Mouse (Mus musculus): Measurements from ENCODE around the gene Cyp2s1. TPM values are rescaled to one million over a fixed set of nuclear protein-coding genes. Genes with fewer than 3 reads are reported as not detected.
A peak's percentile ranks its signal among the peaks of the same experiment; 100 is the strongest.

The Cyp2s1 gene
- polyA plus RNA-seq, 1 experiment from 2014 or later = 2.2 TPM

GRCm38 (mm10) chr7:25815571-25815970 lies 1.1 kb downstream of the Cyp2s1 start:
- H3K36me3 ChIP-seq (replicated peaks; ENCODE audit: control insufficient read depth, insufficient read depth) = no peaks in the 10 kb centered on the region
- peak overlapping the region; percentile 63; the same call in 1 of the 2 replicates for H3K9ac ChIP-seq
- peak overlapping the region; percentile 83 for H3K4me2 ChIP-seq (replicated peaks)
- peak overlapping the region; percentile 44 for H3K4me3 ChIP-seq (replicated peaks; ENCODE audit: low read length)
- 23% methylated on average over 7 of the region's 7 CpGs for WGBS
- no peak for ATAC-seq (ENCODE audit: low FRiP score)
- no peak for DNase-seq (ENCODE audit: low spot score)
- no peaks in the 10 kb centered on the region for H3K9me3 ChIP-seq (ENCODE audit: control insufficient read depth, low read length)
- H3K27me3 ChIP-seq (ENCODE audit: control insufficient read depth, insufficient read depth, low read length) = peaks cover 9% of the 10 kb centered on the region; the same call in 1 of the 2 replicates
- peaks cover 7% of the 10 kb centered on the region; the same call in 1 of the 2 replicates for H3K4me1 ChIP-seq (replicated peaks; ENCODE audit: control insufficient read depth, insufficient read depth, low read length)
- H3K27ac ChIP-seq = no peak overlapping the region

GRCm38 (mm10) chr7:25814711-25815110 lies 2.0 kb downstream of the Cyp2s1 start:
- ATAC-seq (ENCODE audit: low FRiP score) (no peak), DNase-seq (ENCODE audit: low spot score) (no peak)
- Histone ChIP-seq H3K27me3 (ENCODE audit: control insufficient read depth, insufficient read depth, low read length) (peaks cover 9% of the 10 kb centered on the region; the same call in 1 of the 2 replicates), H3K36me3 (replicated peaks; ENCODE audit: control insufficient read depth, insufficient read depth) (no peaks in the 10 kb centered on the region), H3K27ac (no peak overlapping the region), H3K4me1 (replicated peaks; ENCODE audit: control insufficient read depth, insufficient read depth, low read length) (peaks cover 7% of the 10 kb centered on the region; the same call in 1 of the 2 replicates), H3K9ac (no peak overlapping the region), H3K9me3 (ENCODE audit: control insufficient read depth, low read length) (no peaks in the 10 kb centered on the region), H3K4me3 (replicated peaks; ENCODE audit: low read length) (no peak overlapping the region), H3K4me2 (replicated peaks) (no peak overlapping the region)
- 90% methylated on average over 9 of the region's 9 CpGs for WGBS

GRCm38 (mm10) chr7:25812195-25812594 lies 4.5 kb downstream of the Cyp2s1 start:
- peaks cover 7% of the 10 kb centered on the region; the same call in 1 of the 2 replicates for H3K4me1 ChIP-seq (replicated peaks; ENCODE audit: control insufficient read depth, insufficient read depth, low read length)
- no peaks in the 10 kb centered on the region for H3K36me3 ChIP-seq (replicated peaks; ENCODE audit: control insufficient read depth, insufficient read depth)
- no peak for DNase-seq (ENCODE audit: low spot score)
- no peak for ATAC-seq (ENCODE audit: low FRiP score)
- WGBS = 67% methylated on average over 1 of the region's 1 CpGs
- H3K4me2 ChIP-seq (replicated peaks) = no peak overlapping the region
- peaks cover 9% of the 10 kb centered on the region; the same call in 1 of the 2 replicates for H3K27me3 ChIP-seq (ENCODE audit: control insufficient read depth, insufficient read depth, low read length)
- H3K4me3 ChIP-seq (replicated peaks; ENCODE audit: low read length) = no peak overlapping the region
- no peak overlapping the region for H3K27ac ChIP-seq
- no peak overlapping the region for H3K9ac ChIP-seq
- no peaks in the 10 kb centered on the region for H3K9me3 ChIP-seq (ENCODE audit: control insufficient read depth, low read length)

GRCm38 (mm10) chr7:25811716-25812115 lies 5.0 kb downstream of the Cyp2s1 start:
- H3K4me2 ChIP-seq (replicated peaks) = no peak overlapping the region
- DNase-seq (ENCODE audit: low spot score) (no peak), ATAC-seq (ENCODE audit: low FRiP score) (no peak)
- no peak overlapping the region for H3K27ac ChIP-seq
- WGBS = 65% methylated on average over 2 of the region's 2 CpGs
- H3K4me1 ChIP-seq (replicated peaks; ENCODE audit: control insufficient read depth, insufficient read depth, low read length) = peaks cover 7% of the 10 kb centered on the region; the same call in 1 of the 2 replicates
- H3K36me3 ChIP-seq (replicated peaks; ENCODE audit: control insufficient read depth, insufficient read depth) = no peaks in the 10 kb centered on the region
- no peak overlapping the region for H3K4me3 ChIP-seq (replicated peaks; ENCODE audit: low read length)
- H3K27me3 ChIP-seq (ENCODE audit: control insufficient read depth, insufficient read depth, low read length) = peaks cover 9% of the 10 kb centered on the region; the same call in 1 of the 2 replicates
- H3K9ac ChIP-seq = no peak overlapping the region
- no peaks in the 10 kb centered on the region for H3K9me3 ChIP-seq (ENCODE audit: control insufficient read depth, low read length)

- ATAC-seq (ENCODE audit: low FRiP score) = peak; percentile 67
- Histone ChIP-seq H3K9me3 (ENCODE audit: control insufficient read depth, low read length) (no peaks in the 10 kb centered on the region), H3K4me3 (replicated peaks; ENCODE audit: low read length) (no peak overlapping the region), H3K4me1 (replicated peaks; ENCODE audit: control insufficient read depth, insufficient read depth, low read length) (no peaks in the 10 kb centered on the region), H3K27ac (no peak overlapping the region), H3K27me3 (ENCODE audit: control insufficient read depth, insufficient read depth, low read length) (no peaks in the 10 kb centered on the region), H3K36me3 (replicated peaks; ENCODE audit: control insufficient read depth, insufficient read depth) (no peaks in the 10 kb centered on the region), H3K9ac (0 out of 2 replicates have a peak overlapping the region, but pooled peaks have one; percentile 35), H3K4me2 (replicated peaks) (peak overlapping the region; percentile 38)
- DNase-seq (ENCODE audit: low spot score) = peak; percentile 84
- 22% methylated on average over 21 of the region's 21 CpGs for WGBS
Measured at GRCm38 (mm10) chr7:25805631-25806343, 10.9 kb downstream of the Cyp2s1 start.

GRCm38 (mm10) chr7:25804792-25805191 lies 11.9 kb downstream of the Cyp2s1 start:
- no peaks in the 10 kb centered on the region for H3K36me3 ChIP-seq (replicated peaks; ENCODE audit: control insufficient read depth, insufficient read depth)
- no peak overlapping the region for H3K4me2 ChIP-seq (replicated peaks)
- H3K4me1 ChIP-seq (replicated peaks; ENCODE audit: control insufficient read depth, insufficient read depth, low read length) = no peaks in the 10 kb centered on the region
- H3K4me3 ChIP-seq (replicated peaks; ENCODE audit: low read length) = no peak overlapping the region
- no peak overlapping the region for H3K9ac ChIP-seq
- 78% methylated on average over 4 of the region's 4 CpGs for WGBS
- no peak overlapping the region for H3K27ac ChIP-seq
- H3K27me3 ChIP-seq (ENCODE audit: control insufficient read depth, insufficient read depth, low read length) = no peaks in the 10 kb centered on the region
- no peaks in the 10 kb centered on the region for H3K9me3 ChIP-seq (ENCODE audit: control insufficient read depth, low read length)
- no peak for DNase-seq (ENCODE audit: low spot score)
- no peak for ATAC-seq (ENCODE audit: low FRiP score)

- no peak overlapping the region for H3K27ac ChIP-seq
- no peak for ATAC-seq (ENCODE audit: low FRiP score)
- 83% methylated on average over 13 of the region's 13 CpGs for WGBS
- H3K36me3 ChIP-seq (replicated peaks; ENCODE audit: control insufficient read depth, insufficient read depth) = no peaks in the 10 kb centered on the region
- no peaks in the 10 kb centered on the region for H3K9me3 ChIP-seq (ENCODE audit: control insufficient read depth, low read length)
- no peak overlapping the region for H3K9ac ChIP-seq
- no peaks in the 10 kb centered on the region for H3K27me3 ChIP-seq (ENCODE audit: control insufficient read depth, insufficient read depth, low read length)
- no peak overlapping the region for H3K4me3 ChIP-seq (replicated peaks; ENCODE audit: low read length)
- DNase-seq (ENCODE audit: low spot score) = no peak
- H3K4me2 ChIP-seq (replicated peaks) = no peak overlapping the region
- H3K4me1 ChIP-seq (replicated peaks; ENCODE audit: control insufficient read depth, insufficient read depth, low read length) = no peaks in the 10 kb centered on the region
Measured at GRCm38 (mm10) chr7:25803460-25803859, 13.3 kb downstream of the Cyp2s1 start.

GRCm38 (mm10) chr7:25802241-25803125 lies 14.2 kb downstream of the Cyp2s1 start:
- 31% methylated on average over 24 of the region's 24 CpGs for WGBS
- DNase-seq (ENCODE audit: low spot score) = no peak

GRCm38 (mm10) chr7:25801031-25801430 lies 15.7 kb downstream of the Cyp2s1 start:
- no peaks in the 10 kb centered on the region for H3K27me3 ChIP-seq (ENCODE audit: control insufficient read depth, insufficient read depth, low read length)
- ATAC-seq (ENCODE audit: low FRiP score) (no peak), DNase-seq (ENCODE audit: low spot score) (no peak)
- no peak overlapping the region for H3K4me3 ChIP-seq (replicated peaks; ENCODE audit: low read length)
- 92% methylated on average over 6 of the region's 6 CpGs for WGBS
- no peaks in the 10 kb centered on the region for H3K4me1 ChIP-seq (replicated peaks; ENCODE audit: control insufficient read depth, insufficient read depth, low read length)
- no peaks in the 10 kb centered on the region for H3K36me3 ChIP-seq (replicated peaks; ENCODE audit: control insufficient read depth, insufficient read depth)
- no peak overlapping the region for H3K4me2 ChIP-seq (replicated peaks)
- no peaks in the 10 kb centered on the region for H3K9me3 ChIP-seq (ENCODE audit: control insufficient read depth, low read length)
- H3K9ac ChIP-seq = no peak overlapping the region
- H3K27ac ChIP-seq = no peak overlapping the region

More at GRCm38 (mm10) chr7:25802241-25803125, 14.2 kb downstream of the Cyp2s1 start:
- no peaks in the 10 kb centered on the region for H3K36me3 ChIP-seq (replicated peaks; ENCODE audit: control insufficient read depth, insufficient read depth)
- no peak overlapping the region for H3K9ac ChIP-seq
- no peak overlapping the region for H3K4me3 ChIP-seq (replicated peaks; ENCODE audit: low read length)
- no peak overlapping the region for H3K27ac ChIP-seq
- no peaks in the 10 kb centered on the region for H3K27me3 ChIP-seq (ENCODE audit: control insufficient read depth, insufficient read depth, low read length)
- H3K9me3 ChIP-seq (ENCODE audit: control insufficient read depth, low read length) = no peaks in the 10 kb centered on the region
- no peaks in the 10 kb centered on the region for H3K4me1 ChIP-seq (replicated peaks; ENCODE audit: control insufficient read depth, insufficient read depth, low read length)
- H3K4me2 ChIP-seq (replicated peaks) = no peak overlapping the region; the same call in 1 of the 2 replicates
- ATAC-seq (ENCODE audit: low FRiP score) = no peak

All from hindbrain, embryonic 14.5 days (tissue).